Mouse (Mus musculus) gonadal fat pad, adult 2 months (tissue): ENCODE data around the gene Ppm1k. TPM values are rescaled to one million over a fixed set of nuclear protein-coding genes. Genes with fewer than 3 reads are reported as not detected.
"Not testable (repeated sequence)": the region's sequence is repeated elsewhere in the genome, so short reads cannot be mapped to it uniquely, and the experiment has no call there.

Experiments
- DNase-seq: peaks from one replicate; pipeline ENCODE4 v3.0.0-alpha.2; 2012; ENCODE audit warnings: low read depth
- polyA plus RNA-seq: library from polyadenylated mRNA; depleted of rRNA; stranded (reverse); fragments of >200 nt; gene quantifications from 2 replicates; pipeline ENCODE4 v1.2.3, GENCODE M21; 2012; rRNA removed

Ppm1k gene
- polyA plus RNA-seq, 1 experiment: 2.2 TPM

- DNase-seq: no peak
These were observed 3.2 kb downstream of the Ppm1k start for GRCm38 (mm10) chr6:57532022-57532421.

- DNase-seq: no peak
These were observed 3.8 kb downstream of the Ppm1k start for GRCm38 (mm10) chr6:57531441-57531840.

- no peak for DNase-seq
These were observed 4.3 kb downstream of the Ppm1k start for GRCm38 (mm10) chr6:57531011-57531410.

GRCm38 (mm10) chr6:57529336-57529845, 5.9 kb downstream of the Ppm1k start:
- no peak for DNase-seq

- DNase-seq: no peak
These were observed 8.3 kb downstream of the Ppm1k start for GRCm38 (mm10) chr6:57526933-57527332.

- DNase-seq: no peak
These were observed 10.5 kb downstream of the Ppm1k start for GRCm38 (mm10) chr6:57524742-57525141.

- no peak for DNase-seq
These were observed 14.3 kb downstream of the Ppm1k start for GRCm38 (mm10) chr6:57520749-57521652.

GRCm38 (mm10) chr6:57514035-57514374, 21.3 kb downstream of the Ppm1k start:
- no peak for DNase-seq

- DNase-seq: no peak
These were observed 21.8 kb downstream of the Ppm1k start for GRCm38 (mm10) chr6:57513351-57514034.

GRCm38 (mm10) chr6:57511899-57512298, 23.4 kb downstream of the Ppm1k start:
- DNase-seq: no peak

GRCm38 (mm10) chr6:57503662-57504379, 31.4 kb downstream of the Ppm1k start:
- DNase-seq: no peak

GRCm38 (mm10) chr6:57499209-57499608, 36.1 kb downstream of the Ppm1k start:
- DNase-seq: no peak

- not testable (repeated sequence) for DNase-seq
These were observed 67.1 kb downstream of the Ppm1k start for GRCm38 (mm10) chr6:57468161-57468560.

Other genes starting within 250 kb of the Ppm1k start
- not detected in 2 replicates for gene Vmn1r16, start 206.0 kb downstream of the Ppm1k start, polyA plus RNA-seq
- not detected in 2 replicates for gene Vmn1r17, start 171.7 kb downstream of the Ppm1k start, polyA plus RNA-seq
- gene Vmn1r18, start 139.7 kb downstream of the Ppm1k start, polyA plus RNA-seq: not detected in 2 replicates
- not detected in 2 replicates for gene Vmn1r19, start 131.7 kb downstream of the Ppm1k start, polyA plus RNA-seq
- not detected in 2 replicates for gene Vmn1r20, start 106.5 kb downstream of the Ppm1k start, polyA plus RNA-seq
- gene Herc6, start 45.5 kb upstream of the Ppm1k start, polyA plus RNA-seq: 4.0 and 5.9 TPM in 2 replicates
- 15.7 and 15.8 TPM in 2 replicates for gene Pyurf, start 156.6 kb upstream of the Ppm1k start, polyA plus RNA-seq
- 6.3 and 6.7 TPM in 2 replicates for gene Lancl2, start 167.1 kb upstream of the Ppm1k start, polyA plus RNA-seq